Mouse (Mus musculus) cerebellum, postnatal 4 days (tissue): ENCODE data around the gene Plekhs1.
"Not testable (repeated sequence)": the region's sequence is repeated elsewhere in the genome, so short reads cannot be mapped to it uniquely, and the experiment has no call there.

Experiments
- DNase-seq, 2 experiments: peaks; one replicate each; pipeline ENCODE4 v3.0.0; 2022; ENCODE audit warnings: low spot score in 2 of 2, mixed read lengths in 1 of 2

The Plekhs1 gene

GRCm38 (mm10) chr19:56519408-56519807 lies 58.0 kb downstream of the Plekhs1 start:
- not testable (repeated sequence) for DNase-seq

GRCm38 (mm10) chr19:56530529-56530928 lies 69.1 kb downstream of the Plekhs1 start:
- DNase-seq, result not testable (repeated sequence)

- no peak for DNase-seq
Observed at GRCm38 (mm10) chr19:56531251-56531650, 69.8 kb downstream of the Plekhs1 start.

- DNase-seq, result no peak
Observed at GRCm38 (mm10) chr19:56533291-56534071, 72.0 kb downstream of the Plekhs1 start.

GRCm38 (mm10) chr19:56534337-56534736 lies 72.9 kb downstream of the Plekhs1 start:
- no peak for DNase-seq

GRCm38 (mm10) chr19:56535064-56535463 lies 73.6 kb downstream of the Plekhs1 start:
- no peak for DNase-seq

GRCm38 (mm10) chr19:56535765-56536164 lies 74.3 kb downstream of the Plekhs1 start:
- no peak for DNase-seq
